Mouse (Mus musculus) gastrocnemius, postnatal 4 days (tissue): ENCODE results near the gene Klhl28. TPM values are rescaled to one million over a fixed set of nuclear protein-coding genes. Genes with fewer than 3 reads are reported as not detected.

Experiments
- total RNA-seq, 2 experiments: library from RNA; stranded (reverse); gene quantifications; 2 replicates each; pipeline ENCODE4 v1.2.3; 2021

Klhl28 gene
- total RNA-seq, 2 experiments from 2014 or later = 14.1 to 15.1 TPM

Other genes starting within 250 kb of the Klhl28 start
- gene Gm527, start 47.6 kb downstream of the Klhl28 start, total RNA-seq = 1 to 10 TPM; 9.8 to 9.9 TPM
- 10 to 100 TPM; 19.1 to 21.3 TPM for gene Togaram1, start 270 bp upstream of the Klhl28 start, total RNA-seq
- gene Prpf39, start 70.8 kb upstream of the Klhl28 start, total RNA-seq = 10 to 100 TPM; 28.6 to 36.0 TPM
- gene Fkbp3, start 108.5 kb upstream of the Klhl28 start, total RNA-seq = 100 to 1,000 TPM; 223 to 228 TPM
- gene Fancm, start 110.1 kb upstream of the Klhl28 start, total RNA-seq = 10 to 100 TPM in 1 of 2 experiments, 1 to 10 TPM in 1; 9.1 to 10.1 TPM
- gene Mis18bp1, start 207.1 kb upstream of the Klhl28 start, total RNA-seq = 1 to 10 TPM; 7.1 to 8.1 TPM